Mouse (Mus musculus) spleen, postnatal 4 days (tissue): ENCODE results near the gene Cers6.

Experiments
- DNase-seq, 2 experiments: peaks; one replicate each; pipeline ENCODE4 v3.0.0; 2022; ENCODE audit warnings: low spot score in 2 of 2

Cers6 gene

DNA sequence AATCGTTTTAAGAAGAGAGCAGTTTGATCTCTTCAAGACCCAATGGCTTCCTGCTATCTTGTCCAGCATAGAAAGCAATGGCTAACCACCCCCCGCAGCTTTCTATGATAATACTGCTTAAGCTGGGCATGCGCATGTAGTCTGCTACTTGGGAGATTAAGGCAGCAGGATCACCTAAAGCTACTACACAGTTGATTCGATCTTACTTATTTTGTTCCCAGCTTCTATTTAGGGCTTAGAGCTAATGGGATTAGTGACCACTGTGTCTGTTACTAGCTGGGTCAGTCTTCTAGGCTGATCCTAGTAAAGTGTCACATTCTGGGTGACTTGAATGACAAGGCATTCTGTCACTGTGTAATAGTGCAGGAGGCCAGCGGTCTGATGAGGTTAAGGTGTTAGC is 289.6 kb downstream of the Cers6 start:
- no peak for DNase-seq

- no peak for DNase-seq
These were observed 294.6 kb downstream of the Cers6 start for GRCm38 (mm10) chr2:69155861-69156260.

GRCm38 (mm10) chr2:69156283-69156682 is 295.0 kb downstream of the Cers6 start:
- DNase-seq: no peak

DNA sequence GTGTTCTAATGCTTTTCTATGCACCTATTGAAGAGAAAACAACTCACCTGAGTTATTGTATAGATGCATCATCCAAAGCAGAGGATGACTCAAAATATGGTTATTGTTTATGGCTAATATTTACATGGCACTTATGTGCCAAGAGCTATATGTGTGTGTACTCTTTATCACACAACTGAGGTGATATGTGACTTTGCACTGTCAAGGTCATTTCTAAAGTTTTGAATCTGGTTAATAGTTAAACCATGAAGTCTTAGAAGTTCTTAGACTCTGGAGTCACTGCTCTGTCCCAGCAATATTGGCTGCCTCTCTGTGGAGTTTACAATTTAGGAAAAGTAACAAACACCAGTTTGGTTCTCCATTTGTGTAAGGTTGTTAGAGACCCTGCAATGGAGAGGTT is 297.7 kb downstream of the Cers6 start:
- DNase-seq: no peak
